Mouse (Mus musculus) kidney, adult 2 months (tissue): ENCODE data around the gene Fcgr2b. TPM values are rescaled to one million over a fixed set of nuclear protein-coding genes. Genes with fewer than 3 reads are reported as not detected.

Experiments
- DNase-seq: peaks from one replicate; pipeline ENCODE4 v3.0.0; 2021
- H3K27ac ChIP-seq: fragments of 200-500 bp; 2 replicates; pipeline ENCODE4 v1.5.1; 2012; ENCODE audit warnings: low read depth, low read length, control low read depth, inconsistent platforms; ENCODE audit not compliant: insufficient read depth
- H3K27me3 ChIP-seq: fragments of 200-500 bp; replicated peaks from 2 replicates; pipeline ENCODE4 v1.6.1; 2012; ENCODE audit warnings: mild to moderate bottlenecking, moderate library complexity, low read length, inconsistent platforms; ENCODE audit not compliant: control insufficient read depth, insufficient read depth
- H3K36me3 ChIP-seq: fragments of 200-500 bp; 2 replicates; pipeline ENCODE4 v1.6.1; 2012; ENCODE audit warnings: mild to moderate bottlenecking, moderate library complexity, low read length, inconsistent platforms; ENCODE audit not compliant: control insufficient read depth, insufficient read depth
- H3K4me1 ChIP-seq: fragments of 200-500 bp; 2 replicates; pipeline ENCODE4 v1.6.1; 2011; ENCODE audit warnings: low read length; ENCODE audit not compliant: control insufficient read depth, insufficient read depth
- H3K4me3 ChIP-seq: fragments of 200-500 bp; 2 replicates; pipeline ENCODE4 v1.5.1; 2011; ENCODE audit warnings: mild to moderate bottlenecking, low read depth, low read length, control low read depth; ENCODE audit not compliant: insufficient read depth
- CTCF ChIP-seq: fragments of 200-500 bp; conservative IDR thresholded peaks from 2 replicates; pipeline ENCODE4 v1.5.1; 2011; ENCODE audit warnings: low read depth, mild to moderate bottlenecking, control low read depth, low read length, moderate library complexity, mixed read lengths; ENCODE audit not compliant: insufficient read depth, insufficient read length
- POLR2A ChIP-seq: fragments of 200-500 bp; IDR thresholded peaks from one replicate; pipeline ENCODE4 v1.6.1; 2011; ENCODE audit warnings: low read depth, low read length, control low read depth
- WGBS: fragments of 180-500 bp; shearing (Covaris S2); methylation state at CpG from one replicate; pipeline ENCODE4 v1.1.7; 2018; 5-methylcytosine and 5-hydroxymethylcytosine counted together
- polyA plus RNA-seq: library from polyadenylated mRNA; depleted of rRNA; stranded (reverse); fragments of >200 nt; gene quantifications from 2 replicates; pipeline ENCODE4 v1.2.3, GENCODE M21; 2012

Fcgr2b gene
- polyA plus RNA-seq, 1 experiment = 64.6 TPM

DNA sequence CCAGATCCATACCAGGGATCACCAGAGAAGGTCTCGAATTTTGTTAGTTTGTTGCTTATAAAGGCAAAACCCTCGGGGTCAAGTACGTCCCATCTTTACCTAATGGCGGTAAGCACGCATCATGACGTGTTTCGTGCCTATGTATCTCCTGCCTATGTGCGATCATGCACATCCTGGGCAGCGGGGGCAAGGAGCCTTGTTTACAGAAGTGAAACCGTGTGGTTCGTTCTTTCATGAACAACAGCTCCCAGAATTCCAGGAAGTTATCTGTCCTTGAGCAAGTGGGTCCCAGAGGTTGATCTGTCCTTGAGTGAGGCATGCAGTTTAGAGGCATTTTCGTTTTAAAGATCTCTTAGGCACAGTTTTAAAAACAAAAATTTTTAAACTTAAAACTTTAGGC is 37.1 kb downstream of the Fcgr2b start:
- H3K4me3 ChIP-seq = no peak overlapping the region
- TF ChIP-seq POLR2A (no peak), CTCF (no peak)
- 64% methylated on average over 12 of the region's 12 CpGs for WGBS
- H3K4me1 ChIP-seq = no peaks in the 10 kb centered on the region
- no peaks in the 10 kb centered on the region for H3K27me3 ChIP-seq
- peak; percentile 36 for DNase-seq
- H3K27ac ChIP-seq = no peak overlapping the region
- no peaks in the 10 kb centered on the region for H3K36me3 ChIP-seq

DNA sequence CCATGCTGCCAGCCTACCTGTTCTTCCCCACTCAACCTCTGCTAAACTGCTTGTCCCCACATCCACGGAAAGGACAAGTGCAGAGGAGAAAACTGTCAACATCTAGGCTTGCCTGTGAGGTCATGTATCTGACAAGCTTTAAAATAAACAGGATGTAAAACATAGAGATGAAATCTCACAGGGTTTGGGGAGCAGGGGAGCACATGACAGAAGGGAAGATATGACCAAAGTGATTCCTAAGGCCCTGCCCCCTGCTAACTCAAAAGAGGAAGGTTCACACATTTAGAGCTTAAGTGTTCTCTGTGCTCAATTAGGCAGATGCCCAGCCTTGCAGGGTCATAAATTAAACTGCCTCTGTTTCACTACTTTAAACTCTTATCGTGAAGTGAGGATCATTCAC is 42.0 kb downstream of the Fcgr2b start:
- Histone ChIP-seq H3K27ac (no peak overlapping the region), H3K36me3 (no peaks in the 10 kb centered on the region), H3K4me3 (no peak overlapping the region), H3K27me3 (no peaks in the 10 kb centered on the region), H3K4me1 (no peaks in the 10 kb centered on the region)
- TF ChIP-seq POLR2A (no peak), CTCF (no peak)
- no peak for DNase-seq
- 31% methylated on average over 2 of the region's 2 CpGs for WGBS

DNA sequence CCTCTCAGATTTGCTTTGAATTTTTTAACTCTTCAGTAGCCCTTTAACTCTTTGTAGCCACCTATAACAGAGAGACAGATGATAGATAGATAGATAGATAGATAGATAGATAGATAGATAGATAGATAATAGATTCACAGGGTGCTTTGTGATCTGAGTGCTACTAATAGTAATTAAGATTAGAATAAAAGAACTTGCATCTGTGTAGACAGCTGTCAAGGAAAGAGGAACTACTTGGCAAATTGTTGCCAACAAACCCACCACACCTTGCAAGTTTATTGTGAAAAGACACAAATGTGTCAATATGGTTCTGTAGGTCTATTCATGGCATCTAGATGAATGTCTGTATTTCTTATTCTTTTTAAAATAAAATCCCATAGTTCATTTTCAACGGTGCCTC is 42.4 kb downstream of the Fcgr2b start:
- Histone ChIP-seq H3K4me1 (no peaks in the 10 kb centered on the region), H3K36me3 (no peaks in the 10 kb centered on the region), H3K4me3 (no peak overlapping the region), H3K27ac (no peak overlapping the region), H3K27me3 (no peaks in the 10 kb centered on the region)
- TF ChIP-seq POLR2A (no peak), CTCF (no peak)
- 82% methylated on average over 1 of the region's 1 CpGs for WGBS
- no peak for DNase-seq

DNA sequence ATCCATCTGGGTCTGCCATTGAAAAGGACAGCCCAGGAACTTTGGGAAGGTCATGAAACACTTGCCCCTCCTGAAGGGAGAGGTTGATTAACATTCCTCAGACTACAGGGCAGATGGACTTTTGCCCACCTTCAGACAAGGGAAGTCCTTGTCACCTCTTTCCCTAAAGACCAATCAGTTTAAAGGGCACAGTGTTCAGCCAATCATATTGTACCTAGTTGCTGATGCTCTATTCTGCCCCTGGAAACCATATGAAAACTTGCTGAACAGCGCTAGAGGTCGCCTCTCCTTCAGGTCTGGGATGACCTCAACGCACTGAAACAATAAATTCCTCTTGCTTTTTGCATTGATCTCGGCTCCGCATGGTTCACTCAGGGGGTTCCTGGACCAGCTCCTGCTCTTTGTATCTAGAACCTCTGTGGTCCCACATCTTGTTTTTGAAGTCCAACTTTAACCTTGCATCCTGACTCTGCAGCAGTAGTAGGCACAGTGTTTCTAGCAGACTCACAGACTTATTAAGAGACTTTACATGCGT is 42.9 kb downstream of the Fcgr2b start:
- Histone ChIP-seq H3K27me3 (no peaks in the 10 kb centered on the region), H3K4me3 (no peak overlapping the region), H3K36me3 (no peaks in the 10 kb centered on the region), H3K27ac (no peak overlapping the region), H3K4me1 (no peaks in the 10 kb centered on the region)
- WGBS = 61% methylated on average over 6 of the region's 6 CpGs
- DNase-seq = no peak
- no peak for TF ChIP-seq CTCF
- no peak for TF ChIP-seq POLR2A

DNA sequence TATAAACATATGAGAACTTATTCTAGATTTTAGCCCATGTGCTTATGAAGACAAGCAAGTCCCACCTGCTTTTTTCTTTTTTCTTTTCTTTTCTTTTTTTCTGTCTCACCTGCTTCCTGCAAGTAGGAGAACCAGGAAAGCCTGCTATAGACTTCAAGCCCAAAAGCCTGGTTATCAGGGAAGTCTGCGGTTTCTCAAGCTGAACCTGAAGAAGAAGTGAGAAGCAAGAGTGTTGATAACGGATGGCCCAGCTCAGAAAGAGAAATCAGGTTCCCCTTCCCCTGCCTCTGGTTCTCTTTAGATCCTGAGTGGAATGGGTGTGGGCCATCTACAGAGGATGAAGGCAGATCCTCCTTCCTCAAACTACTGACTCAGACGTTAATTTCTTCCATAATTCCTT is 44.3 kb downstream of the Fcgr2b start:
- DNase-seq = no peak
- H3K27me3 ChIP-seq = no peaks in the 10 kb centered on the region
- TF ChIP-seq POLR2A = no peak
- TF ChIP-seq CTCF = no peak
- no peak overlapping the region for H3K27ac ChIP-seq
- 88% methylated on average over 3 of the region's 3 CpGs for WGBS
- H3K4me1 ChIP-seq = no peaks in the 10 kb centered on the region
- H3K4me3 ChIP-seq = no peak overlapping the region
- H3K36me3 ChIP-seq = no peaks in the 10 kb centered on the region

DNA sequence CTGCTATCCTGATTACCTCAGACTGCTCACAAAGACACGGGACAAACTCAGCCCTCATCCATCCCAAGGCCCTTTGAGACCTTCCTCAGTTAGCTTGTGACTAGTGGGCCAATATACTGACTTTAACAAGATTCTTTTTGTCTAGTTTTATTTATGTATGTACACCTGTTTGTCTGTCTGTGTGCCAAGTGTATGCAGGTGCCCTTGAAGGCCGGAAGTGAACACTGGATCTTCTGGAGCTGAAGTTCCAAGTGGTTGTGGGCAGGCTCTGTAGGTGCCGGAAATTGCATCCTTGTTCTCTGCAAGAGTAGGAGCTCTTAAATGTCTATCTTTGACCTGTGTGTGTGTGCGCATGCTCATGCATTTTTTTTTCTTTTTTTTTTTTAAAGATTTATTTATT is 47.1 kb downstream of the Fcgr2b start:
- WGBS = 89% methylated on average over 4 of the region's 4 CpGs
- Histone ChIP-seq H3K4me1 (no peaks in the 10 kb centered on the region), H3K27ac (no peak overlapping the region), H3K36me3 (no peaks in the 10 kb centered on the region), H3K4me3 (no peak overlapping the region), H3K27me3 (no peaks in the 10 kb centered on the region)
- no peak for DNase-seq
- no peak for TF ChIP-seq CTCF

DNA sequence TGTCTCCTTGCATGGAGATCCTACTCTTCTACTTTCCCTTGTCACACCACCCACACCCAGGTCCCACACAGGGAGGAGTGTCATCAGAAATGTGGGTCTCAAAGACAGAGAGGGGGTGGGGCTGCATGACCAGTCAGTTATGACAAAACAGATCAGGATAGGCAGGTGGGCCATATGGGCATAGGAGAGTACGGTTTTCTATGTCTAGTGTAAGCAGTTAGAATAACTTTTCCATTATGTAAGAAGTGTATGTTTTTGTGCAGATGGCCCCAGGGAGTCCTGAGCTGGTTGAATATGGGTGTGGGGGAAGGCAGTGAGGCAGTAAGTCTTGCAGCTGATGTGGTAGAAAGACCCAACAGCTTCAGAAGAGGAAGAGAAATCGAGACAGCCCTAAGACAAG is 47.9 kb downstream of the Fcgr2b start:
- TF ChIP-seq CTCF (no peak), POLR2A (no peak)
- no peak overlapping the region for H3K27ac ChIP-seq

DNA sequence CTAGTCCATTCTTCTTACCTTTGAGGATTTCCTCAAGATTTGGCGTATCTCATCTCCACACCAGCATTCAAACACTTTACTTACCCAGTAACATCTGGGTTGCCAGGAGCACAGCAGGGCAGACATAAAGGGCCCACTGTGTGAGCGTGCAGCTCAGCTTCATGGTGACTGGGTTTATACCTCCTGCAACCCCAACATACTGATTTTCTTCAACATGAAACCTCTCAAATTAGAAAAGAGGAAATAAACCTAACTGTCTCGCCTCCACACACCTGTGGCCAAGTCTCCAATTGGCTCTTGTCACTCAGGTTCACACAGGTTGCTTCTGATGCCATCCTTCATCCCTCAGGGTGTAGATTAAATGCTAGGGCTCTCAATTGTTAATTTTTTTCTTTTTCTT is 49.0 kb downstream of the Fcgr2b start, which contains the start of gene Fcrla:
Fcrla (minus strand) TSS at position 206 of the 400 bp plus-strand sequence.
- Histone ChIP-seq H3K36me3 (no peaks in the 10 kb centered on the region), H3K27me3 (no peaks in the 10 kb centered on the region), H3K4me1 (no peaks in the 10 kb centered on the region), H3K27ac (no peak within 1 kb of the TSS), H3K4me3 (no peak within 1 kb of the TSS)
- no peak for DNase-seq
- 92% methylated on average over 3 of the region's 3 CpGs for WGBS
- no peak for TF ChIP-seq CTCF
- no peak for TF ChIP-seq POLR2A

More for the DNA sequence above, 47.9 kb downstream of the Fcgr2b start:
- no peaks in the 10 kb centered on the region for H3K36me3 ChIP-seq
- no peaks in the 10 kb centered on the region for H3K27me3 ChIP-seq
- no peak overlapping the region for H3K4me3 ChIP-seq
- DNase-seq = no peak
- 77% methylated on average over 2 of the region's 2 CpGs for WGBS
- H3K4me1 ChIP-seq = no peaks in the 10 kb centered on the region
